Mouse (Mus musculus) right cerebral cortex, postnatal 4 days (tissue): Measurements from ENCODE around the gene Fgf12.

Experiments
- DNase-seq: peaks from one replicate; pipeline ENCODE4 v3.0.0-alpha.2; 2022

The Fgf12 gene

DNA sequence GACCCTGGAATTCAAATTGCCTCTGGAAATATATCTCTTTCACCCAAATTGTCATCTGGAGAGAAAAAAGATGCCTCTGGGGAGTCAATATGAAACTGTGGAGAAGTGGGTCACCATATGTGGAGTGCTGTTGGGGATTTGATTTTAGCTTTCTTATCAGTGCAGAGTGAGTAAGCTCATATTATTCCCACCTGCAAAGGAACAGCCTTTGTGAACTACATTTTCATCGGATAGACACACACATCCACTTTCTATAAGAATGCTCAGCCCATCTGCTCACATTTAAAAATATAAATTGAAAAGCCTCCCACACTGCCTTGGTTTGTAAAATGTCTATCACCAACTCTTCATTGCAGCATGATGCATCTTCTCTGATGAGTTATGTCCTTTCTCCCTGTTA lies 149.7 kb downstream of the Fgf12 start:
- DNase-seq, result no peak

DNA sequence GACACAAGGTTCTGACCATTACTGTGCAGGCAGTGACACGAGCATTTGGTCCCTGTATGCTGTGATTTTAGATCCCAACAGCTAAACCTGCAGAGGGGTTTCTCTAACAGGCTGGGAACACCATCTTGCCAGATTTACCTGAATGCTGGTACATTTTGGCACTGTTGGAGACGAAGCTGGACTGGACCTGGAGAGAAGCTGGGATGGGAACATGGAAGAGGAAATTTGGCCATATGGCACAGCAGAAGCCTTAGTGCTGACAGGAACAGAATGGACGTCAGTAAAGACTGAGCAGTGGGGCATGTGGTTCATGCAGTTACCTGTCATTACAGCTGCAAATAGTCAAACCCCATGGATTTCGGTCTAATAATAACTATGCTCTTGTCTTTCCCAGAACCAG lies 151.1 kb downstream of the Fgf12 start:
- DNase-seq, result no peak

DNA sequence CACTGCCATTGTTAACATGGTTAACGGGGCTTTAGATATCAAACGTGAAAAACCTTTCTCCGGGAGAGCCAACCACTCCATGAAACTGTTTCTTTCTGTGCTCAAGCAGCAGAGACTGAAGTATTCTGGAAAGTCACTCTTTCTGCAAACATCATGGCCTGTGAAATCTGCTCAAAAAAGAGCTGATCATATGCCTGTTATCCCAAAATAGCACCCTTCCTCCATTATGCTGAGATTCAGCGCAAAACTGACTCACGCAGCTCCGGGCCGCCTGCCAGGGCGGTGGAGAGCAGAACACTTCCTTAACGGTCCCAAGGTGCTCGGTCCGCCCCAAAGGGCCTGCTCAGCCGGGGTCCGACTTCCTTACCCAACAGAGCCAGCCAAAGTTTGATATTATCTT lies 156.8 kb downstream of the Fgf12 start:
- DNase-seq, result peak; percentile 69

DNA sequence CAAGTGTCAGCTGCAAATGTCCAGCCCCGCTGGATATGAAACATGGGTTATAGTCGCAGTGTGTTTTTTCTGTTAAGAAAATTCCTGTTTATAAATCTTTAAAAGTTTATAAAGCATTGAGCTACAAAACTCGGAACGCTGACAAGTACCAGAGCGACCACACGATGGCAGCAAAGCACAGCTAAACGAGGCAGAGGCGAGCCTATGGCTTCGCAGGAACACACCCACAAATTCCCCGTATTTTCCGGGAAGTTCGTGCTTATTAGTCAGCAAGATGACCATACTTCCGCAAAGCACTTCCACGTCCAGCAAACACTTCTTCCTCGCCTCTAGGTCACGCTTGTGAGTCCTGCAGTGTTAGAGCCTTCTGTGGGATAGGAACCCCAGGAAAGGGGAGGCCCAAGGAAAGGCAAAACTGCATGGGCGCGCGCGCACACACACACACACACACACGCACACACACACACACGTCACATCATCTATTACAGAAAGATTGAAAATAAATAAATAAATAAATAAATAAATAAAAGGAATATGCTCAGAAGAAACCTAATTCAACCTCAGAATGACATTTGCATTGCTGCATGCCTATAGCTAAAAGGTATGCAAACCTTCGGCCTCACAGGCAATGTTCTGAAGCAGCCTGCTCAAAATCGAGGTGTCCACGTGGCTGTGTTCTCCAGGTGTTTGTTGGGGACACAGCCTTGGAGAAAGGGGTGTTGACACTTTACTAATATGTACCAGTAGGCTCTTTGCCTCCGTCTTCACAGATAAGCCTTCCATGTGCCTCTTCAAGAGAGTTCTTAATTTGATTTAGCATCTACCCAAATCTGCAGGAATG lies 159.6 kb downstream of the Fgf12 start:
- DNase-seq, result peak; percentile 89

DNA sequence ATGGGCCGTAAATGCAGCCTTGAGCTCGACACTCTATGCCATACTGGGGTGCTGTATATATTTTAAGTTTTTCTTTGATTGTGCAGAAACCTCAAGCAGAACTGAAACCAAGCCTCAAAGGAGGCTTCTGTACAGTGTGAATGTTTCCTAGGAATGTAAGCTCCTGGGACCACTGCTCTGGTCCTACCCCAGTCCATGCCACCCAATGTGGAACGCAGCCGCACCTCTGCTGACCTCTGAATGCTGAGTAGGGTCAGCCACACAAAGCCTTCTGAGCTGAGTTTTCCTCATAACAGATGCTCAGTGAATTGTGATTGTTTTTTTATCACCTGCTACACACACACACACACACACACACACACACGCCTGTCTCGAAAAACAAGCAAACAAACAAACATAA lies 160.4 kb downstream of the Fgf12 start:
- no peak for DNase-seq

DNA sequence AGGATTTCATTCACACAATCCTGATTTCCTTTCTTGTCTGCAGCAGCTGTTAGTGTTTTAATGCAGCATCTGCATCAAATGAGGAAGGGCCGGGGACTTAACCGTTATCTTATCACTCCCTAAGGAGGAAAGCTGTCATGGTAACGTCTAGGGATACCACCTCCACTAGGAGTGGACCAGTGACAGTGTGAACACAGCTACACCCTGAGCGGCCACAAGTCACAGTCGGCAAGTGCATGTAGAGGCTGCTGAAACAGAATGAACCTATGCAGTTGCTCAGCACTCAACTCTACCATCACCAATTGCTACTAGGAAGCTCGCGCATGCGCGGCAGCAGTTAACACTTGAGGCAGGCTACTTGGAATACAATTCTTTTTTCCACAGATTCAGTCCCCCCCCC lies 161.3 kb downstream of the Fgf12 start:
- DNase-seq, result no peak

DNA sequence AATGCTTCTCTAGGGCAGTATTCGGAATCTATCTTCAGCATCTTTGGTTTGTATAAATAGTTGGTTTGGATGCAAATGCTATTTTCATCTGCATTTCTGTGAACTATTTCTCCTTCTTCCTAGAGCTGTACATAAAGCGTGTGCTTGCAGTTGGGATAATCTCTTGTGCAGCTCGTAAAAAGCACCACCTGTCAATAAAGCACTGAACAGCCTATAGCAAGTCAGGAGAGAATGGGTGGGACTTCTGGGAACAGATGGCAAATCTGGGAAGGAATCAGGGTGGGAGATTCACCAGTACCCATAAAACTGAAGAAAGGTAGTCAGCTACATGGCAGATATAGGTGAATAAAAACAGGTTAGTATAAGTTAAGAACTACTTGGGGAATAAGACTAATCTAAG lies 180.7 kb downstream of the Fgf12 start:
- no peak for DNase-seq

DNA sequence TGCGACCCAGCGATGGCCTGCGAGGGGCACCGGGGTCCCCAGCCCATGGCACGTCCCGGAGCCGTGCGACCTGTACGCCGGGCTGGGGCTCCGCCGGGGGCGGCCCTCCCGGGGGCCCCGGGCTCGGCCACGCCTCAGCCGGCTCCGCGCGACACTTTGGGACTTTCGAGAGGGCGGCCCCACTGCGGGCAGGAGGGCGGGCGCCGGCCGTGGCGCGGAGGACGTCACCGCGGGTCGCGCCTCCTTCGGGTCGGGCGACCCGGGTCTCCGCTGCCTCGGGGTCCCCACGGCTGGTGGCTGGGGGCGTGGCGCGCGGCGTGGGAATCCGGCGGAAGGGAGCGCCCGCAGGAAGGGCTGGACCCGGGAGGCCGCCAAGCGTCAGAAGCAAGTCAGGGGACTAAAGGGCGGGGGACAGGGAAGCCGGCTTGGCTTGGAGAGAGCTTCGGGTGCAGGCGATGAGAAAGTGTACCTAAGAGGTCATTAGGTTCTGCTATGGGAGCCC lies 188.1 kb downstream of the Fgf12 start:
- DNase-seq, result peak; percentile 32

DNA sequence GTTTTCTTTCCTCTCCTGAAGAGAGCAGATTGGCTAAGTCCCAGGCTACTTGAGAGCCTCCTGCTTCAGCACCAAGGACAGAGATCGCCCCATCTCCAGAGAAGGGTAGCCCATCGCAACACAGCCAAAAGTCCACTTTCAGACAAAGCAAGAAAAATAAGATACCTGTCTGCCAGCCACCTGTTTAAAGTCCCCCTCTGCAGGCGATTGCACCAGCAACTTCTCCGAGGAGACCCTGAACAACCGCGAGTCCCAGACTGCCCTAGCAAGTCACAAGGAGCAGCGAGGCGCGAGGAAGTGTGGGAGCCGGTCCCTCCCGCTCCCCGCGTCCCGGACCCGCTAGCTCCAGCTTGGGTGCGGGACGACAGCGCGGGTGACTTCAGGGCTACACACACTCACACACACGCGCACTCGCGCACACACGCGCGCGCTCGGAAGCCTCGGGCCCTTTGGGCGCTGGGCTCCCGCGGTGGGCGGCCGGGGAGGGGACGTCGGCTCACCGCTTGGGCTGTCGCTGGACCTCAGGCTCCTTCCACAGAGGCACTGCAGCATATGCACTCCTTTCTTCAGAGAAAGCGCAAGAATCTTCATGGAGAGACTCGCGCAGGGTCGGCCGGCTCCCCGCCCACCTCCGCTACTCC lies 188.7 kb downstream of the Fgf12 start:
- peak; percentile 33 for DNase-seq

DNA sequence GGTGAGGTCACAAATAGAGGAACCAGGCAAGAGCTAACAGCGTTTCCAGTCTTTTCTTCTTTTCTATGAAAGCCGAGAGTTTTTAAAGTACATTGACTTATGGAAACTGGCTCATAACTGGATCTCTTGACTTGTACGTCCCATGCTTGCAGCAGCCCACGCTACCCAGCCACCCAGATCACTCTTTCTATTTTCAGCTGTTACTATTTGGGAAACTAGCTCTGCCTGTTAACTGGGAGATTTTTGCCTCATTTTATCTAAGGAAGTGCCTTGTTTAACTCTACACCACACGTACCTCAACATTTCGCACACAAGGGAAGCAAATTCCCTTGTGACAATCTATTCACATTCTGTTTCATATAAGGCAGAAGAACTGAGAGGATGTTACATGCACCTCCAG lies 190.0 kb downstream of the Fgf12 start:
- DNase-seq, result no peak

DNA sequence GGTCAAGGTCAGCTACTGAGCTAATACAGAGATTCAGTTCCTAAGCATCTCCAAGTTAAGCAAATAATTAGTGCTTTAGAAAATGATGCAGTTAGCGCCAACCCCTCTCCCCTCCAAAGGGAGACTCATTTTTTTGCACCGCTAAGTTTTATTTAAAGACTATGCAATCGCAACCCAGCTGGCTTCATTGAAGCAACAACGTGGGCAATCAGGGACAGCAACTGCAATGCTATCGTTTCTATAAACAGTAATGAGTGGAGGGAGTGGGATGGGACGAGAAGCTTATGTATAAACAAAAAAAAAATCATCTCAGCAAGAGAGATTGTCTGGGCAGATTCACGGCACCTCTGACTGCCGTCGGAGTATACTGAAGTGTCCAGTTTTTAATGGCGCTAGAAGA lies 197.6 kb downstream of the Fgf12 start:
- DNase-seq, result no peak

DNA sequence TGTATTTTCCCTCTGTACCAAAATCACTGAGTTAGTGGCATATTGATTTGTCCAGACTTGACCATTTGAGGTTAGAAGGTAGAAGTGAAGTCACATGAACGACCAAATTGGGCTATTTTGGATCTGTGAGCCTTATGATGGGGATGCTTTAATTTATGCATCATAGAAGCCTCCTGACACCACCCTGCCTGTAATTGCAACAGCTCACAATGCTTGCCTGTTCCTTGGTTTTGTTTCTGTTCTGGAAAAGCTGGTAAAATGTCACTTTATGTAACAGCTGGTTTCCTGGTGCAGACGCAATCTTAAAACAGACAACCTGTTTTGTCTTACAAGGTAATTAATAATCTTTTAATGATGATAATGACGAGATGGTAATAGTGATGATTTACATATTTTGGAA lies 213.4 kb downstream of the Fgf12 start:
- no peak for DNase-seq

DNA sequence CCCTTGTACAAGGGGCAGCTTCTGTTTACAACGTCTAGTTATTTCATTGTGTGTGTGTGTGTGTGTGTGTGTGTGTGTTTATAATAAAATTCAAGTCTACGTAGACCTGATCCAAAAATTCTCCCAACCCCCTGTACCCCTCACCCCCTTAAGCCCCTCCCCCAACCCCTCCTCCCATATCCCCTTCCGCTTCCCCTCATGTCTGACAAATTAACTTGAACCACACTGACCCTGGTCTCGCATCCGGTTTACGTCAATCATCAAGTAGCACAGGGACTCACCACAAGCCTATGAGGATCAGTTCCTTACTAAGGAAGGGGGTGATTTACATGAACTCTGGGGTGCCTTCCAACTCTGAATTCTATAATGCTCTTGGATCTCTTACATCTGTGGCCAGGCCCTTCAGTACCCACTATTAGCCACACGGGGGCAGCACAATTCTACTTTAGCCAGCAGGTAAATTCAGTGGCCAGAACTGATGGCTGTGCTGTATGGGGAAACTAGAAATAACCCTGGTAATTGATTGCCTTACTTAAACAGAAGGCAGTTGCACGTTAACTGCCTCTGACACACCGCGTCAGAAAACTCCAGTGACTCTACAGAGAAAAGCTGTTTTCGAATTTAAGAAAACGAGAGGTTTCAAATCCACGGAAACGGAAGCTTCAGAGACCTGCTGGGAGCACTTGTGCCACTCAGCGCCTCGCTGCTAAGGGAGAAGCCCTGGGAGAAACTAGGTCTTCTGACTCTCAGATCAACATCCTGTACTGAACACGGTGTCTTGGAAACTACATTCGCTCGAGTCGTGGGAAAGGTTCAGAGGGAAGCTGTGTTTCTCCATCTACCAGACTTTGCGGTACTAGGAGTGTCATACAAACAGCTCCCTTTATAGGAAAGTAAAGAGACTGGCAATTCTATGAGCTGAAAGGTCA lies 235.0 kb downstream of the Fgf12 start:
- DNase-seq, result peak; percentile 76

DNA sequence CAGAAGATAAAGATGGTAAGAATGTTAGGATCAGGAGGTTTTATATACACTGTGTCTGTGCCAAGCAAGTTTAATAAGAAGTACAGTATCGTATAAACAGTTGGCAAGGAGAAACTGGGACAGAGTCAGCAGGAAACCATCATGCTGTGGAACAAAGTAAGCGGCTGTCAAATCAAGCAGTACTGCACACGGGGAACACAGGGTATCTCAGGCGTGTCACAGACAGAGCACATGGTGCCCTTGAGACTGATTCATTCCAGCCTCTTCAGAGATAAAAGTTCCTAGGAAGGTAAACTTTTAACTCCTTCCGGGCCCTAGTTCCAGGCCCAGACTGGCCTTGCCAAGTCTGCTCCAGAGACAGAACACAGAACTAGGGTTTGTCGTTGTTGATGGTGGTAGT lies 240.4 kb downstream of the Fgf12 start:
- no peak for DNase-seq

DNA sequence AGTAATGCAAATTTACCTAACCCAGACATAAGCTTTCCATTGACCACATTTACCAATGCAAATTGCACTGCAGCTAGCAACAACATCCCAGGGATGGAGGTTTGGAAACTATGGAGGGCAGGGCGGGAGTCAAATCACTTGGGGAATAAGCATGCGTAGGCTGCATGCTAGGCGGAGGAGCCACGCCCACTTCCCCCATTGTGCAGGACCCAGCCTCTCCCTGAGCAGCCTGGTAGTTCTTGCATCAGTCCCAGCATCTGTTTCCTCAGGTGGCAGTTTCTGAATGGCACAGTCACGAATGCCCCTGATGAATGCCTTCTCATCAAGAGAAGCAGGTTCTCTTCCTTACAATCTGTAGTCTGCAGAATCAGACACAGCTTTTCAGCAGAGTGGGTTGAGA lies 241.5 kb downstream of the Fgf12 start:
- no peak for DNase-seq

DNA sequence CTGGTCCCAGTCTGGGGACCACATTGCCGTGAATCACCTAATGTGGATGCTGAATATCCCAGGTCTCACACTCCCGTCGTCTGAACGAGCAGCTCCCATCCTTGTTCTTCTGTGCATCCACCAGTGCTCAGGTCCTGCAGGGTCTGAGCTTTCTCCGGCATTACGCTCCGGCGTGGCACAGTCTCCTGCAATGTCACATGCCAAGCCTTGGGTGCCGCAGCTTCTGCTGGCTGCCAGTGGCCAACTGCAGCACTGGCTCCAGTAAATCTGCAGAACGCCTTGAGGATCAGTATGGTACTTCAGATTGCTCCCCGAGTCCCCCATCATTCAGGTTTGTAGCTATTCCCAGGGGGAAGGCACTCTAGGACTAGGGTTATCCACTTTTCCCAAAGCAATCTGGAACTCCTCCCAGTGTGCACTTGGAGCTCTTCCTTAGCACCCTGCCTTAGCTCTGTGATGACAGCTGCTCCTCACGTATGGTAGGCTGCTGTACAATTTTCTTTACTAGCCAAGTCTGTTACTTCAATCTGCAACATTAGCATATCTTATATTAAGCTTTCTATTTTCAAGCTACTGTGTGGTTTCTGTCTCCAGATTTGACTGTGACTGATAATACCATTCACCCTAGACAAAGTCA lies 254.8 kb downstream of the Fgf12 start:
- peak; percentile 14 for DNase-seq

DNA sequence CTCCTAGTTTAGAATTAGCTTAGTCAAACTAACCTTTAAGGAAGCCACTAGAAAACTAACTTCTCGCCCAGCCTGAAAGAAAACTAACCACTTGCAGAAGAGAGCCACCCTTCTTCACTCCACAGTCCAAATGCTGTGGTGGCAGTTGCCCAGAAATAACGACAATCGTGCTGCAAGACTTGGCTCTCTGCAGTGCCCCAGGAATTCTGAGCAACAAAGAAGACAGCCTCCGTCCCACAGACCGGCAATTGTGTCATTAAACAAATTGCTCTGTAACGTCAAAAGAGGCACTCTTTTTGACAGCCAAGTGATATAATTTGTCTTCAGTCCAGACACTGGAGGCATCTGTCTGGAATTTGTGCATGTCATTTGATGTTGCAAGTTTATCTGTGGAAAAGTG lies 261.2 kb downstream of the Fgf12 start:
- peak; percentile 26 for DNase-seq

DNA sequence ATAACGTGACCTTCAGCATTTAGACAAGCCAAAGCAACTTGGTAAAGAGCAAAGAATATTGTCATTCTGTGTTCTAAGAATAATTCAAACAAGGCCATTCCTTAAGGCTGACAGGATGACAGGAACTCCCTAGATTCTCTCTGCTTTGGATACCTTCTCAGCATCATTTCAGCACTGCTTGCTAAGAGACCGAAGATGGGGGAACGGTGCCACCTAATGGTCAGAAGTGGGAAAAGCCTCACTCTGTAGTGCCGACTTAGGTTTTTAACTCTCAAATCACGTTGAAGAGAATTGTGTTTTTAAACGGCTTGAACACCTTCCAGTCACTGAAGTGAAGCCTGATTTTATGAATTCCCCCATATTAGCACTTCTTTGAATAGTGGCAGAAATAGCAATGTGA lies 262.4 kb downstream of the Fgf12 start:
- peak; percentile 82 for DNase-seq

DNA sequence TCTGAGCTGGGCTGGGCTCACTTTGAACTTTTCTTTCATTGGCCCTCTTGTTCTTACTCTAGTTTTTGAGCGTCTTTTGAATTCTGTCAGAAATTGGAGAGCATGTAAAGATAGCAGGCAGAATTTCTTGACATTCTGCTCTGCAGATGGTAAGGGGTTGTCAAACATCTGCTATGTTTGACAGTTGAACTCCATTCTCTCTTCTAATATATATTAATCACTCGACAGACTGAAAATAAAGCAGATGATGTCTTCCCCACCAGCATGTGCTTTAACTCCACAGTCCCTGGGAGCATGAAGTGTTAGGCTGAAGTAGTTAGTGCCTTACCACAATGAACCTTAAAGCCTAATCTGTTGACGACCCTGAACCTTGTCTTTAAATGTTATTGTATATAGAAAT lies 267.9 kb downstream of the Fgf12 start:
- DNase-seq, result no peak

DNA sequence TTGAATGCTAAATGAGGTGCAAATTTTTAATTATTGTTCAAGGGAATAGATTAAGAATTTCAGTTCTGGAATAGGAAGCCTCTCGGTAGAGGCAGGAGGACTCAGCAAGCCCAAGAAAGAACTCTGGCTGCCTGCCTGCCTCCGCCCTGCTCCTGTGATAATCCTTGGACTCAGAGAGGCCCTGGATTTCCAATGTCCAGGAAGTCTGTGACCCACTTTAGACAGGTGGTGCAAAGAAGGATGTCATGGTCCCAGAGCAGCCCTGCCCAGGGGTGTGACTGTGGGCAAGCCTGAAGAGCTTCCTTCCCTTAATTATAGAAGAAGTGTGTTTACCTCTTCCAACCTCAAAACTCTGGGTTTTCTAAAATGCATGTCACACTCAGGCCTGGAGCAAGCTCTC lies 273.8 kb downstream of the Fgf12 start:
- DNase-seq, result no peak

DNA sequence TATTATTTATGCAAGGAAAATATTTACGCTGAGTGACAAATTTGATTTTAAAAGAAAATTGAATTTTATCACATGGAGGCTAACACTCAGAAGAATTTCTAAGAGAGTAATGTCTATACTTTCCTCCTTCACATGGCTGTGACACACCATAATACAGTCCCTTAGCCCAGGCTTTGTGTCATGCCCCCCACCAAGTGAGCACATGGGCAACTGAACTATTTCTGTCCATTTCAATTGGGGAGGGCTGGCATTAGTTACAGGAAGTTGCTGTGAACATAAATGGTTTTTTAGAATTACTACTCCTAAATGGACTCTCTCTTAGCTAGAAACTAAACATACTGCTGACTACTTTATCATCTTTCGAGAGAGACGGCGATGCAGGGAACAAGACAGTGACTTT lies 276.2 kb downstream of the Fgf12 start:
- no peak for DNase-seq

DNA sequence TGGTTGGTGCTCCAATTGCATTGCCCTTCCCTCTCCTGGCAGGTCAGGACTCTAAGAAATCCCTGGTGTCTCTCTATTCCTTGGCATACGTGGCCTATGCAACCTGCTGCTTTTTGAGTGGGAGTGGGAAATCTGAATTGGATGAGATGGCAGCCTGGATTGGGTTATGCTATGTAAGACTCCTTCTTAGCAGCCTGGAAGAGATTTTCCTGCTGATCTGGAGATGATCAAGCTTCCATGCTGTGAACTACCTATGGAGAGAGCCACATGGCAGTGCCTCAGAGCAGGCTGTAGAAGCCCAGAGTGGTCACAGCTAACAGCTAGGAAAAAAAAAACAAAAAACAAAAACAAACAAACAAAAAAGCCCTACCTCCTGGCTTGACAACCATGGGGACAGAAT lies 277.3 kb downstream of the Fgf12 start:
- no peak for DNase-seq

DNA sequence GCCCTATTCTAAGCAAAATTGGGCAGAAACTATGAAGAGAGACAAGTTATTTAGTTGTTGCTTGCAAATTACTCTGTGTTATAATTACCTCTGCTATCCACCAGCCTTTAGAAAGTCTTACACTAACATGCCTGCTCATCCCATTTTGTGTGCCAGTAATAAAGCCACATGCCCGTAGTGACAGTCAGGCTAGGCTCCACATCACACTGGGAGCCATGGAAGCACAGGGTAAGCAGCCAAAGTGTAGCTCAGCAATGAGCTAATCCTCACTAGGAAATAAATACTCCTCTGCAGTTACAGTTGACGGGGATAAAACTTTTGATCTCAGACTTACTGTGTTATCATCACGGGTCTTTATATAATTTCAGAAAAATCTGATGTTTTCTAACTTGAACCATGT lies 298.0 kb downstream of the Fgf12 start:
- DNase-seq, result no peak
